Mouse (Mus musculus) left cerebral cortex, postnatal 25 days (tissue): ENCODE results near the gene Rad18. TPM values are rescaled to one million over a fixed set of nuclear protein-coding genes. Genes with fewer than 3 reads are reported as not detected.

Experiments used
- total RNA-seq, 2 experiments: library from RNA; stranded (reverse); gene quantifications; 2 replicates each; pipeline ENCODE4 v1.2.3; 2021

Gene Rad18
- total RNA-seq, 2 experiments from 2014 or later: 5.7 to 6.1 TPM

Other genes starting within 250 kb of the Rad18 start
- gene Cav3, start 237.2 kb downstream of the Rad18 start, total RNA-seq: under 1 TPM; 0.39 to 0.53 TPM
- 1 to 10 TPM; 8.0 to 8.1 TPM for gene Oxtr, start 206.7 kb downstream of the Rad18 start, total RNA-seq